Mouse (Mus musculus): ENCODE measurements around the gene Pip5kl1. TPM values are rescaled to one million over a fixed set of nuclear protein-coding genes. Genes with fewer than 3 reads are reported as not detected.

Gene Pip5kl1
- total RNA-seq (2021): 1 to 10 TPM; 4.0 to 4.1 TPM

- no peak for DNase-seq (ENCODE audit: extremely low spot score in 1 of 2, low spot score in 1 of 2)
Observed at GRCm38 (mm10) chr2:32574497-32574896, at the start of gene Pip5kl1. Pip5kl1 (plus strand) TSS chr2:32574797.

- DNase-seq (ENCODE audit: extremely low spot score in 1 of 2, low spot score in 1 of 2): no peak
Observed at GRCm38 (mm10) chr2:32525816-32526215, 48.8 kb upstream of the Pip5kl1 start.

- no peak for DNase-seq (ENCODE audit: extremely low spot score in 1 of 2, low spot score in 1 of 2)
Observed at GRCm38 (mm10) chr2:32527468-32527966, 47.1 kb upstream of the Pip5kl1 start.

GRCm38 (mm10) chr2:32528326-32528725, 46.3 kb upstream of the Pip5kl1 start:
- no peak for DNase-seq (ENCODE audit: extremely low spot score in 1 of 2, low spot score in 1 of 2)

GRCm38 (mm10) chr2:32530479-32530878, 44.1 kb upstream of the Pip5kl1 start:
- no peak for DNase-seq (ENCODE audit: extremely low spot score in 1 of 2, low spot score in 1 of 2)

DNA sequence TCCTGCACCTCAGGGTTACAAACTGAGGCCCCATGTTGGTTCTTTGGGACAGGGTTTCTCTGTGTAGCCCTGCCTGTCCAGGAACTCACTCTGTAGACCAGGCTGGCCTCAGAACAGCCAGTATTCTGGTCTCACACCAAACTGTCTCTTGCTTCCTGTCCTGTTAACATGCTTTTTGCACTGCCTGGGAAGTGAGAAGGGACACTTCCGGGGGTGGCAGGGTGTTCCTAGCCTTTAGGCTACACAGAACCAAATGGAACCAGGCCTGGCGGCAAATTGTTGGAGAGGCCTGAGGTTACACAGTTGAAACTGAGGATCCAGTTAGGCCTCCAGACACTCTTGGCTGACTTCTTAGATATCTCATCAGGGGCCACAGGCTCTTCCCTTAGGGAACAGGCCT, 41.4 kb upstream of the Pip5kl1 start:
- DNase-seq (ENCODE audit: extremely low spot score in 1 of 2, low spot score in 1 of 2): no peak

GRCm38 (mm10) chr2:32534061-32534732, 40.4 kb upstream of the Pip5kl1 start:
- DNase-seq (ENCODE audit: extremely low spot score in 1 of 2, low spot score in 1 of 2): no peak

DNA sequence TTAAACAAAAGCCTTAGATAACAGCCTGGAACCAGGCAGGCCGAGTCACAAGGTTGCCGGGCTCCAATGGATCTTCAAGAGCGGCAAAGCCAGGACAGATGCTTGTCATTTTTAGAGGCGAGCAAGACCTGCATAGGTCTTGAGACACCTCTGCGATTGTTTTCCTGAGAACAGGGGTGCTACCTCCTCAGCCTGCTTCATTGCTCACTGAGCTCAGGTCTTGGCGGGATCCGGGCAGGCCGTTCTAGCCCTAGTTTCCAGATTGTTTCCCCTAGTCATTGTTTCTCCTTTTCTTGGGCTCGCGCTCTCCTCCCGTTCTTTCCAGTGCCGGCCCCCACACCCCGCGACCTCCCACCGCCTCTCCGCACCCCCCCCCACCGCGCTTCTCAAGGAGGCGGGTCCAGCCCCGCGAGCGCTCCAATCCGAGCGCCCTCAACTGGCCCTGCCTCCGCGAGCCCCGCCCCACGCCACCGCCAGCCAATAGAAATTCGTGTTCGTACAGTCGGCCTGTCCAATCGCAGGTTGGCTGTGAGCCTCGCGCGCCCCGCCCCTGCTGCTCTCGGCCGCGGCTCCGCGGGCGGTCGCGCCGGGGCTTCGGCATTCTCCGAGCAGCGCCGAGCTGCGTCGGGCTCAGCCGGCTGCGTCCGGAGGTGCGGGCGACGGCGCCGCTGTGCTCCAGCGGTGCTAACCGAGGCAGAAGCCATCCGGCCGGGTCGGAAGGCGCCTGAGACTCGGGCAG, 39.7 kb upstream of the Pip5kl1 start, which contains the start of gene Fam102a:
Fam102a (plus strand) TSS at position 600 of the 739 bp plus-strand sequence.
- DNase-seq (ENCODE audit: extremely low spot score in 1 of 2, low spot score in 1 of 2): peak; percentile 95 to 96

DNA sequence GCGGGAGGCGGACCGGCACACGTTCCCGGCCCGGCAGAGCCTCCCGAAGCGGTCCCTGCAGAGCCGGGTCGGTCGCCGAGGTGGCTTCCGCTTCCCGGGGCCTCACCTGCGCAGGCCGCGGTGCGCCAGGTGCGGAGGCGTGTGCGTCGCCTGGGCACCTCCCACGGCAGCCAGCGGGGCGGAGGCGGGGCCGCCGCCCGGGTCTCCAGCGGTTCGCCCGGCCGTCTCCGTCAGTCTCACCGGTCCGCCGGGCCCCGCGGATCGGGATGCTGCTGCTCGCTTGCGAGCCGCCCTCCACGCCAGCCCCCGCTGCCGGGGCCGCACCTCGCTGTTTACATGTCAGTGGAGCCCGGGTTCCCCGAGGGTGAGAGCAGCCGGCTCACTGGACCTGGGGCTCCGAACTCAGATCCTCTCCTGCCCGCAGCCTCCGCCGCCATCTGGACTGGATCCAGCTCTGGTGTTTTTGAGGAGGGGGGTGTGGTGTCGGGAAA, 39.1 kb upstream of the Pip5kl1 start:
- DNase-seq (ENCODE audit: extremely low spot score in 1 of 2, low spot score in 1 of 2): peak; percentile 47 to 55

DNA sequence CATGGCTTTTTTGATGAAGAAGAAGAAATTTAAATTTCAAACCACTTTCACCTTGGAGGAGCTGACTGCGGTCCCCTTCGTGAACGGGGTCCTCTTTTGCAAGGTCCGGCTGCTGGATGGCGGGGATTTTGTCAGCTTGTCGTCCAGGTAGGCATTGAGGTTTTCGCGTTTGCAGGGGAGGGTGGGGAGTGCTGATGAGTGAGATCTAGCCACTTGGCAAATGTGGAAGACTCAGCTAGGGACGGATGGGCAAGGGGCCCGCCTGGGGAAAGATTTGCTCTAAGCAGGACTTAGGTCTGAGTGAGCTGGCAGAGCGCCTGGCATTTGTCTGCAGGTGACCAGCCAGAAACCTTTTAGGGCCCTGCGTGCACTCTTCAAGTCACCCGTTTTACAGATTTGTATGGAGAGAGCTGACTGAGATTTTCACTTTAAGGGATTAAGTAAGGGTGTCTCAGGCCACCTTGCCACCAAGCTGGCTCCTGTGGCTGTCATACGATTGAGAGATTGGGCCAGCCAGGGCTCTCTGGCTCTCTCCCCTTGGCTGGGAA, 38.4 kb upstream of the Pip5kl1 start:
- DNase-seq (ENCODE audit: extremely low spot score in 1 of 2, low spot score in 1 of 2): no peak

- peak; percentile 27 to 47 for DNase-seq (ENCODE audit: extremely low spot score in 1 of 2, low spot score in 1 of 2)
Observed at GRCm38 (mm10) chr2:32536634-32537359, 37.8 kb upstream of the Pip5kl1 start.

GRCm38 (mm10) chr2:32537360-32537905, 37.2 kb upstream of the Pip5kl1 start:
- DNase-seq (ENCODE audit: extremely low spot score in 1 of 2, low spot score in 1 of 2): no peak

DNA sequence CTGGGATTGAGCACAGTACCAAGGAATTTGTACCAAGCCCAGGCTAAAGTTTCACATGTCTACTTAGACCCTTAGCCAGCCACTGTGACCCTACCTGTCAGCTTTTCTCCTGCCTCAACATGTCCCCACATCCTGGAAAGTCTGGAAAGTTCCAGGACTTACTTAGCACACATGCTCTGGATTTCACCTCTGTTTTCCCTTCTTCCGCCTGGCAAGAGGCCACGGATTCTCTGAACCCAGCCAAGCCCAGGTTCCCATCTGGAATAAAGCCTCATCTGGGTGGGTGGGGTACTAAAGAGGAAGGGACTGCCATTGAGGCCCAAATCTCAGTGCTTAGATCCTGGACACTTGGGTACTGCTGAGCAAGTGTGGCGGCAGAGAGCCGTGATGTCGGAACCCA, 36.7 kb upstream of the Pip5kl1 start:
- DNase-seq (ENCODE audit: extremely low spot score in 1 of 2, low spot score in 1 of 2): no peak

GRCm38 (mm10) chr2:32538461-32538860, 36.1 kb upstream of the Pip5kl1 start:
- no peak for DNase-seq (ENCODE audit: extremely low spot score in 1 of 2, low spot score in 1 of 2)

GRCm38 (mm10) chr2:32539452-32539981, 35.1 kb upstream of the Pip5kl1 start:
- no peak for DNase-seq (ENCODE audit: extremely low spot score in 1 of 2, low spot score in 1 of 2)

GRCm38 (mm10) chr2:32541333-32541908, 33.2 kb upstream of the Pip5kl1 start:
- no peak for DNase-seq (ENCODE audit: extremely low spot score in 1 of 2, low spot score in 1 of 2)

- DNase-seq (ENCODE audit: extremely low spot score in 1 of 2, low spot score in 1 of 2): no peak
Observed at GRCm38 (mm10) chr2:32541986-32542573, 32.5 kb upstream of the Pip5kl1 start.

- DNase-seq (ENCODE audit: extremely low spot score in 1 of 2, low spot score in 1 of 2): no peak
Observed at GRCm38 (mm10) chr2:32543031-32543449, 31.6 kb upstream of the Pip5kl1 start.

DNA sequence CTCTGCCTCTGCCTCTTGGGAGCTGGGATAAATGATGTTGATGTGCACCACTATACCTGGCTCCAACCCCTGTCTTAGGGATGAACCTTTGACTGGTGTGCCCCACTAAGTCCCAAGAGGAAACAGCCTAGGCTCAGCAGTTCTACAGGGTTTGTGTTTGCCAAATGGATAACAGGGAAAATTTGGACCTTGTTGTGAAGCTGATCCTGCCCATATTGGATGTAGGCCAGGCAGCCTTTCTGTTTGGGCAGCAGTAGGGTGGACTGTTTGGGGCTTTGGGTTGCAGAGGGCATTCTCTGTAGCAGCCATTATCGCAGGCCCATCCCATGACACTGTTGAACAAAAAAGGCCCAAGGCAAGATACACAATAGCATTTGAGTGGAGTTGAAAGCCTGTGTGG, 27.6 kb upstream of the Pip5kl1 start:
- DNase-seq (ENCODE audit: extremely low spot score in 1 of 2, low spot score in 1 of 2): no peak
